Mouse (Mus musculus) MEL-GATA-1-ER (cell line): Measurements from ENCODE around the gene Vwa3b.

Source experiments
- DNase-seq: peaks from one replicate; pipeline ENCODE4 v3.0.0-alpha.2; 2012; ENCODE audit warnings: low read depth; ENCODE audit errors: extremely low read depth

The Vwa3b gene

GRCm38 (mm10) chr1:37220134-37220907 is 193.9 kb downstream of the Vwa3b start:
- no peak for DNase-seq

GRCm38 (mm10) chr1:37222002-37222401 is 195.6 kb downstream of the Vwa3b start:
- DNase-seq, result no peak

- DNase-seq, result no peak
These were observed 204.0 kb downstream of the Vwa3b start for GRCm38 (mm10) chr1:37230404-37230803.

- no peak for DNase-seq
These were observed 204.9 kb downstream of the Vwa3b start for GRCm38 (mm10) chr1:37231295-37231701.
